Mouse (Mus musculus) lung, postnatal 0 days (tissue): Measurements from ENCODE around the gene Mlana.

ENCODE experiments used
- CTCF ChIP-seq: IDR thresholded peaks from 2 replicates; pipeline ENCODE4 v1.5.1; 2016; ENCODE audit warnings: antibody characterized with exemption, mild to moderate bottlenecking
- EP300 ChIP-seq: IDR thresholded peaks from 2 replicates; pipeline ENCODE4 v1.6.1; 2016; ENCODE audit warnings: antibody characterized with exemption, mild to moderate bottlenecking, control low read depth

DNA sequence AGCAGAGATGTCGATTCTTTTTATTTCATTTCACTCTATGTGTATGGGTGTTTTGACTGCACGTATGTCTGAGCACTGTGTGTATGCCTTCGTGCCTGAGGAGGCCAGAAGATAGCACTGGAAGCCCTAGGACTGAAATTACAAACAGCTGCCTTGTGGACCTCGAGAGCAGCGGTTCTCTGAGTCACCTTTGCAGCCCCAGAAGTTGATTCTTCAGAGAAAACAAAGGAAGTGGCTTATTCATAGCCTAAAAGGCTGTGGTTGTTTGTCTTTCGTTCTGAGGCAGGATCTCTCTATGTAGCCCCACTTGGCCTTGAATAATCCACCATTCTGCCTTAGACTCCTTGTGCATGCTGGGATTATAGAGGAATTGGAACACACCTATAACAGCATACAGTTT, 37.9 kb upstream of the Mlana start:
- TF ChIP-seq CTCF (no peak), EP300 (no peak)
